Mouse (Mus musculus) testis, adult 2 months (tissue): ENCODE measurements around the gene Cstf2t. TPM values are rescaled to one million over a fixed set of nuclear protein-coding genes. Genes with fewer than 3 reads are reported as not detected.

Experiments used
- H3K27ac ChIP-seq: fragments of 200-500 bp; 2 replicates; pipeline ENCODE4 v1.5.1; 2012; ENCODE audit warnings: low read depth, low read length; ENCODE audit not compliant: control insufficient read depth, insufficient read depth
- H3K27me3 ChIP-seq: fragments of 200-500 bp; 2 replicates; pipeline ENCODE4 v1.6.1; 2012; ENCODE audit warnings: mild to moderate bottlenecking, low read length, moderate library complexity; ENCODE audit not compliant: control insufficient read depth, insufficient read depth
- H3K36me3 ChIP-seq: fragments of 200-500 bp; 2 replicates; pipeline ENCODE4 v1.6.1; 2012; ENCODE audit warnings: mild to moderate bottlenecking, low read length; ENCODE audit not compliant: control insufficient read depth, insufficient read depth
- H3K4me1 ChIP-seq: fragments of 200-500 bp; 2 replicates; pipeline ENCODE4 v1.6.1; 2012; ENCODE audit warnings: low read length; ENCODE audit not compliant: control insufficient read depth, insufficient read depth
- H3K4me3 ChIP-seq: fragments of 200-500 bp; 2 replicates; pipeline ENCODE4 v1.5.1; 2012; ENCODE audit warnings: low read depth, mild to moderate bottlenecking, low read length, moderate library complexity, mixed read lengths; ENCODE audit not compliant: control insufficient read depth
- CTCF ChIP-seq: fragments of 200-500 bp; IDR thresholded peaks from 2 replicates; pipeline ENCODE4 v1.5.1; 2012; ENCODE audit warnings: low read depth, mild to moderate bottlenecking, inconsistent platforms, low read length, moderate library complexity; ENCODE audit not compliant: control insufficient read depth, insufficient read depth, insufficient replicate concordance
- POLR2A ChIP-seq: fragments of 200-500 bp; IDR thresholded peaks from 2 replicates; pipeline ENCODE4 v1.6.1; 2012; ENCODE audit warnings: low read depth, mild to moderate bottlenecking, inconsistent platforms, low read length, moderate library complexity; ENCODE audit not compliant: control insufficient read depth
- polyA plus RNA-seq: library from polyadenylated mRNA; depleted of rRNA; stranded (reverse); fragments of >200 nt; gene quantifications from 2 replicates; pipeline ENCODE4 v1.2.3, GENCODE M21; 2012

Cstf2t gene
- polyA plus RNA-seq, 1 experiment, result 10.7 TPM

DNA sequence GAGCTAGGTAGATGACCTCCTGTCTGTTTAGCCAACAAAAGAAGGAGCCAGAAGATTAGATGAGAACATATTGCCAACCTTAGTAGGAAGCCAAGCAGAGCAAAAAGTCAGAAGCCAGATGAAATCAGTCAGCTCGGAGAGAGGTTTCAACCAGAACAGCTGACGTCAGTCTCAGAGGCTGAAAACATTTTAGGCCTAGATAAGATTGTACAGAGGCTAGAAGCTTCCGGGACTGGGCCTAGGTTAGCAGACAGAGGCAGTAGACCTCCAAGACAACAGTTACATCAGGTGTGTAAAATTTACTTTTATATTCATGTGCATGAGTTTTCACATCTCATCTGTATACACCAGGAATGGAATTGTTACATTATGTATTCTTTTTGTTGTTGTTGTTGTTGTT lies 16.7 kb downstream of the Cstf2t start:
- Histone ChIP-seq H3K4me1 (no peaks in the 10 kb centered on the region), H3K27ac (no peak overlapping the region), H3K4me3 (no peak overlapping the region), H3K36me3 (no peaks in the 10 kb centered on the region), H3K27me3 (no peaks in the 10 kb centered on the region)
- no peak for TF ChIP-seq POLR2A

DNA sequence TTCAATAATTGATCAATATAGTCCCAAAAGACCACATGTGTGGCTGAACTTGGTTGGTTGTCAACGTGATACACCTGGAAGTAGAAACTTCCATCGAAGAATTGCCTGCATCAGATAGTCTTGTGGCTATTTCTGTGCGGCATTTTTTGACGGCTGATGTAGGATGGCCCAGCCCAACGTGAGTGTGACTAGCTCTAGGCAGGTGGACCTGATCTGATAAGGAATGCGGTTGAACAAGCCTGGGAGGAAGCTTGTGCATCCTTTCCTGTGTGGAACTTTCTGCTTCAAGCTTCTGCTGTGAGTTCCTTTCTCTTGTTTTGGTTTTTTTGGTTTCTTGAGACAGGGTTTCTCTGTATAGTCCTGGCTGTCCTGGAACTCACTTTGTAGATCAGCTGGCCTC lies 22.1 kb downstream of the Cstf2t start:
- no peaks in the 10 kb centered on the region for H3K4me1 ChIP-seq
- no peak overlapping the region for H3K27ac ChIP-seq
- no peak overlapping the region for H3K4me3 ChIP-seq
- H3K27me3 ChIP-seq, result no peaks in the 10 kb centered on the region
- H3K36me3 ChIP-seq, result no peaks in the 10 kb centered on the region
- TF ChIP-seq CTCF, result no peak
- TF ChIP-seq POLR2A, result no peak

- Histone ChIP-seq H3K27me3 (no peaks in the 10 kb centered on the region), H3K4me3 (no peak overlapping the region), H3K36me3 (no peaks in the 10 kb centered on the region), H3K27ac (no peak overlapping the region), H3K4me1 (no peaks in the 10 kb centered on the region)
- no peak for TF ChIP-seq POLR2A
- no peak for TF ChIP-seq CTCF
Measured at GRCm38 (mm10) chr19:31106036-31106435, 23.4 kb downstream of the Cstf2t start.

DNA sequence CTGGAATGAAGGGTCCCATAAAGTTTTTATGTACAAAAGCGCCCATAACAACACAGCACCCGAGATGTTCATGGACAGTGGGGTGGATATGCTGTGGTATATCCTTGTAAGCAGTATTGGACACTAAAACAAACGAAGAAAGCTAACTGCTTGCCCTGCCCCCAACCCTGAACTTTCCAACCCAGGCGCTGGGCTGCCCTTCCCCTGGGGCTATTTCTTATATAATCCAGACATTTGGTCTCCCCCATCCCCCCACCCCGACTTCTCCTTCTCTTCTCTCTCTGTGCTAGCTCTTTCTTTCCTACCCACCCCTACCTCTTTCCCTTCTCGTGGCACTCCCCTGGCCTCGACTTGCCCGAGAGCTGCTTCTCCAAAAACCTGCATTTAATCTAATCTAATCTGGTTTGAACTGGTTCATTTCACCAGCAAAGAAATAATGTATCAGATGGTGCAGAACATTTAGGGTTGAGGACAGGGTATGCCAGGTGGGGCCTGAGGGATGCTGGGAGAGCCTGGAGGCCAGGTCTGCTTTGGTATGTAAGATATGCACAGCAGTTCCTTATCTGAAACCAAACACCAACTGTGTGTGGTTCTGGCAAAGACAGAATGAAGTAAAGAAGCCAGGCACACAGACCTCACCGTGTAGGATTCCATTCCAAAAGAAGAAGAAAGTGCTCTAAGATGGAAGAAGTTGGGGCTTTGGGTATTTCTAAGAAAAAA lies 24.4 kb downstream of the Cstf2t start:
- TF ChIP-seq POLR2A (no peak), CTCF (no peak)
- no peaks in the 10 kb centered on the region for H3K4me1 ChIP-seq
- H3K4me3 ChIP-seq, result no peak overlapping the region
- H3K36me3 ChIP-seq, result no peaks in the 10 kb centered on the region
- H3K27me3 ChIP-seq, result no peaks in the 10 kb centered on the region
- H3K27ac ChIP-seq, result no peak overlapping the region

DNA sequence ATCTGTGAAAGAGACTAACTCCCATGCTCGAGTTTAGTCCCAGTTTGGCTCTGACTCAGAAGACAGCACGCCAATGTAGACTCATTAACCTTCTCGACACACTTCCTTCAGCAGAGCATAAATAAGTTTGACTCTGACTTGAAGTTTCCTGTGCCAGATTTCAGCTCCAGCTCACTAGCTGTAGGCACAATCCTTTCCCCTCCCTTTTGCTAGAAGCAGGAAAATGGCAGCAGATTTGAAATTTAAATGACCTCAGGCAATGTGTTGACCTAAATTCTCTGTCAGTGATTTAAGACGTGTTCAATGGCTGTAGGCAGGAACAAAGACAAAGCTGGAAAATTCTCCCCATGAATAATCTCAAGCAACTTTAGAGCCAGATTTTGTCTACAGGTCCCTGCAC lies 32.1 kb downstream of the Cstf2t start:
- Histone ChIP-seq H3K36me3 (no peaks in the 10 kb centered on the region), H3K27me3 (no peaks in the 10 kb centered on the region), H3K4me1 (peaks cover 2% of the 10 kb centered on the region), H3K27ac (no peak overlapping the region), H3K4me3 (no peak overlapping the region)
- TF ChIP-seq POLR2A, result no peak
- no peak for TF ChIP-seq CTCF

GRCm38 (mm10) chr19:31124628-31125027 lies 42.0 kb downstream of the Cstf2t start:
- H3K27me3 ChIP-seq, result no peaks in the 10 kb centered on the region
- H3K27ac ChIP-seq, result no peak overlapping the region
- no peak for TF ChIP-seq CTCF
- no peak for TF ChIP-seq POLR2A
- H3K4me1 ChIP-seq, result no peaks in the 10 kb centered on the region
- H3K4me3 ChIP-seq, result no peak overlapping the region
- no peaks in the 10 kb centered on the region for H3K36me3 ChIP-seq

DNA sequence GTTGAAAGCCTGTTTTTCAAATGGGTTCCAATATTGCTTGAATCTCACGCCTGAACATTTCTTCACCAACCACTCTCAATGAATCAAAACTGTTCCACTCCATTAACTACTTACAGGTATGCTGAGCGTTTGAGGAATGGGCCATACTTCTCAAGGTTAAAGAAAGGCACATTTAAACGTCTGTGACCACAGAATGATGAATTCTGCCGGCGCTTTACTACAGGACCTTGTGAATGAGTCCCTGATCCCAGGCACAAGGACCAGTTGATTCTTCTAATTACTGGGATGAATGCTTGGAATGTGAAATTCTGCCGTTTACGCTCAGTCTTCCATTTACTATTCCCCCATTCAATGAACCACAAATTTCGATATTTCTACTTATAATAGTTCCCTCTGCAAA lies 50.0 kb downstream of the Cstf2t start:
- Histone ChIP-seq H3K4me1 (no peaks in the 10 kb centered on the region), H3K27ac (no peak overlapping the region), H3K27me3 (no peaks in the 10 kb centered on the region), H3K4me3 (no peak overlapping the region), H3K36me3 (no peaks in the 10 kb centered on the region)
- no peak for TF ChIP-seq CTCF
- TF ChIP-seq POLR2A, result no peak

GRCm38 (mm10) chr19:31136316-31136715 lies 53.7 kb downstream of the Cstf2t start:
- no peak for TF ChIP-seq CTCF
- TF ChIP-seq POLR2A, result no peak
- Histone ChIP-seq H3K4me3 (no peak overlapping the region), H3K27me3 (no peaks in the 10 kb centered on the region), H3K4me1 (no peaks in the 10 kb centered on the region), H3K36me3 (no peaks in the 10 kb centered on the region), H3K27ac (no peak overlapping the region)
